Mouse (Mus musculus): ENCODE data around the gene Olfr1367. TPM values are rescaled to one million over a fixed set of nuclear protein-coding genes. Genes with fewer than 3 reads are reported as not detected.

Olfr1367 gene
- not detected in 2 replicates for polyA plus RNA-seq (2015; fragmentation: Nextera tagmentation; extraction: Ambion mirVana)

DNA sequence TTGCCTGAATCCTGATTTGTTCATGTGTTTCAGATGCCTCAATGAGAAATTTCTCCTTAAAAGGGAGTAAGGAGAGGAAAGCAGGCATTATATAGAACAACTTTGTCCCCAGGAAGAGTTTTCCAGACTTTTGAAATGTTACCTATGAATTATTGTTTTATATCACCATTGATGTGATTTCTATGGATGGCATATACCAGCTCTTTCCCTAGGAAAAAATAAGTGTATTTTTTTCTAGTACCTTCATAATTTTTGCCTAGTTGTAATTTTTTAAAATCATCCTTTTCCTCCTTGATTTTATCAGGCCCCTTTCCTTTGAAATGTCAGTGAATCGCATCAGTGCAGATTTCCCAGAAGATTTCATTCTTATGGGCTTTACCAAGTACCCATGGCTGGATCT lies at the start of gene Olfr1367:
Gene Olfr1367 (plus strand): TSS at position 301 of the 400 bp plus-strand sequence.
- no peak within 1 kb of the TSS for H3K27ac ChIP-seq (ENCODE audit: low read length)
- H3K4me2 ChIP-seq (replicated peaks; ENCODE audit: low read depth, low read length) = no peak within 1 kb of the TSS
- no peak for ATAC-seq
- no peaks in the 10 kb centered on the region for H3K36me3 ChIP-seq (ENCODE audit: insufficient read depth, low read length)
- no peaks in the 10 kb centered on the region; the same call in 1 of the 2 replicates for H3K27me3 ChIP-seq (replicated peaks; ENCODE audit: insufficient read depth, low read length)
- H3K4me3 ChIP-seq (ENCODE audit: low read depth, low read length) = no peak within 1 kb of the TSS
- H3K9ac ChIP-seq (replicated peaks; ENCODE audit: low read depth) = no peak within 1 kb of the TSS
- H3K4me1 ChIP-seq (ENCODE audit: insufficient read depth, low read depth, low read length) = no peaks in the 10 kb centered on the region
- DNase-seq (ENCODE audit: low spot score) = no peak
- TF ChIP-seq EP300 (IDR thresholded peaks at IDR 0.05) (no peak), CTCF (IDR thresholded peaks at IDR 0.05) (no peak)
- 95% methylated on average over 1 of the region's 1 CpGs for WGBS
- H3K9me3 ChIP-seq (ENCODE audit: low read length) = no peaks in the 10 kb centered on the region

DNA sequence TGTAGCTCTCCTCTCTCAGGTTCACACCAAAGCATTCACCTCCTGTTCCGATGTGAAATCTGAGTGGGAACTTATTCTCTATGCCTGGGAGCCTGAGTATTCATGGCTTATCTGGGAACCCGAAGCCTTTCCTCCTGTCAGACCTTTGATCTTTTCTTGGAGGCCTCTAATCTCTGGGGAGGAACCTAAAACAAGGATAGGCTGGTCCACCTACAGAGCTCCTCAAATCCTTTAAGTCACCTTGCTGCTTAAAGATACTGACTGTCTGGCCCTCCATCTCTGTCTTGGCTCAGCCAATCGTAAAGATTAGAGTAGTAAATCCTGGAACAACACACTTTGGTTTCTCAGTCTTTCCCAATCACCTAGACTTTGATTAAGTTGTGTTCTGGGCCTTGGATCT lies 48.2 kb upstream of the Olfr1367 start:
- ATAC-seq (no peak), DNase-seq (ENCODE audit: low spot score) (no peak)
- no peak overlapping the region for H3K27ac ChIP-seq (ENCODE audit: low read length)
- H3K27me3 ChIP-seq (replicated peaks; ENCODE audit: insufficient read depth, low read length) = no peaks in the 10 kb centered on the region
- H3K9me3 ChIP-seq (ENCODE audit: low read length) = no peaks in the 10 kb centered on the region
- no peak for TF ChIP-seq EP300 (IDR thresholded peaks at IDR 0.05)
- no peak for TF ChIP-seq CTCF (IDR thresholded peaks at IDR 0.05)
- no peaks in the 10 kb centered on the region for H3K36me3 ChIP-seq (ENCODE audit: insufficient read depth, low read length)
- WGBS = 33% methylated on average over 3 of the region's 3 CpGs
- no peak overlapping the region for H3K4me2 ChIP-seq (replicated peaks; ENCODE audit: low read depth, low read length)
- no peak overlapping the region for H3K9ac ChIP-seq (replicated peaks; ENCODE audit: low read depth)
- H3K4me3 ChIP-seq (ENCODE audit: low read depth, low read length) = no peak overlapping the region
- no peaks in the 10 kb centered on the region for H3K4me1 ChIP-seq (ENCODE audit: insufficient read depth, low read depth, low read length)

GRCm38 (mm10) chr13:21304483-21305066 lies 42.1 kb upstream of the Olfr1367 start:
- Histone ChIP-seq H3K4me3 (ENCODE audit: low read depth, low read length) (no peak overlapping the region), H3K9ac (replicated peaks; ENCODE audit: low read depth) (no peak overlapping the region), H3K36me3 (ENCODE audit: insufficient read depth, low read length) (no peaks in the 10 kb centered on the region), H3K27me3 (replicated peaks; ENCODE audit: insufficient read depth, low read length) (no peaks in the 10 kb centered on the region), H3K4me2 (replicated peaks; ENCODE audit: low read depth, low read length) (no peak overlapping the region), H3K9me3 (ENCODE audit: low read length) (no peaks in the 10 kb centered on the region), H3K27ac (ENCODE audit: low read length) (no peak overlapping the region), H3K4me1 (ENCODE audit: insufficient read depth, low read depth, low read length) (no peaks in the 10 kb centered on the region)
- no peak for ATAC-seq
- no peak for DNase-seq (ENCODE audit: low spot score)
- WGBS = 58% methylated on average over 3 of the region's 3 CpGs
- TF ChIP-seq CTCF (IDR thresholded peaks at IDR 0.05) = no peak

DNA sequence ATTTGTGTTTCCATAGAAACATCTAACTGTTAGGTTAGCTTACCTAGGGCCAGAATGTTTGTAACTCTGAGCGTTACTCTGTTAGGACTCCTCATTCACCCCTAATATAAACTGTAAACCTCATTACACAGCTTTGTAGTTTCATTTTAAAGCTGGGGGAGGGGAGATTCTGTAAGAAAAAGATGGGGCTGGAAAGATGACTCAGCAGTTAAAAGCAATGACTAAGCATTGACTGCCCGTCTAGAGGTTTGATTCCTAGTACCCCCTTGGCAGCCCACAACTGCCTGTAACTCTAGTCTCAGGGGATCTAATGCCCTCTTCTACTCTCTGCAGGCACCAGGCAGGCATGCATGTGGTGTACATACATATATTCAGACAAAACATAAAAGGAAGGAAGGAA lies 36.9 kb upstream of the Olfr1367 start:
- Histone ChIP-seq H3K9me3 (ENCODE audit: low read length) (no peaks in the 10 kb centered on the region), H3K4me1 (ENCODE audit: insufficient read depth, low read depth, low read length) (no peaks in the 10 kb centered on the region), H3K27me3 (replicated peaks; ENCODE audit: insufficient read depth, low read length) (no peaks in the 10 kb centered on the region), H3K36me3 (ENCODE audit: insufficient read depth, low read length) (no peaks in the 10 kb centered on the region), H3K4me2 (replicated peaks; ENCODE audit: low read depth, low read length) (no peak overlapping the region), H3K9ac (replicated peaks; ENCODE audit: low read depth) (no peak overlapping the region), H3K27ac (ENCODE audit: low read length) (no peak overlapping the region), H3K4me3 (ENCODE audit: low read depth, low read length) (no peak overlapping the region)
- ATAC-seq (no peak), DNase-seq (ENCODE audit: low spot score) (no peak)
- TF ChIP-seq EP300 (IDR thresholded peaks at IDR 0.05) = no peak
- WGBS = 57% methylated on average over 2 of the region's 2 CpGs

DNA sequence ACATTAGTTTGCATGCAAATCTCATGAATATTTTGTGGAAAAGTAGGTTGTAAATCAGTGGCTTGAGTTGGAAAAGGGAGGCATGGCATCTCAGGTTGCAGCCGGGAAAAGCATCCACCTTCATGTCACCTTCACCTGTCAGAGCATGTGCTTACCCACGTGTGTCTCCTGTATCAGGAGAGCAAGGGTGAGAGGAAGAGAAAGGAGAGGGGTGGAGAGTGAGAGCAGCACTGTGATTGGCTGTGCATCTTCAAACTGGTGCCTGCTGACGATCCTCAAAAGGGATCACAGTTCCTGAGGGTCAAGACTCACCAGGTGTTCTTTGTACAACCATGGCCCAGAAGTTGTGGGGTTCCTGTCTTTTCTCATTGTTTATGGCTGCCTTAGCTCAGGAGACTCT lies 34.8 kb upstream of the Olfr1367 start, which contains the start of gene Gpx6:
Gene Gpx6 (plus strand): TSS at position 200 of the 400 bp plus-strand sequence.
- no peak within 1 kb of the TSS for H3K9ac ChIP-seq (replicated peaks; ENCODE audit: low read depth)
- no peaks in the 10 kb centered on the region for H3K36me3 ChIP-seq (ENCODE audit: insufficient read depth, low read length)
- WGBS = 8% methylated on average over 3 of the region's 3 CpGs
- no peaks in the 10 kb centered on the region for H3K4me1 ChIP-seq (ENCODE audit: insufficient read depth, low read depth, low read length)
- DNase-seq (ENCODE audit: low spot score) = no peak
- no peak within 1 kb of the TSS for H3K4me3 ChIP-seq (ENCODE audit: low read depth, low read length)
- ATAC-seq = no peak
- no peak for TF ChIP-seq EP300 (IDR thresholded peaks at IDR 0.05)
- TF ChIP-seq CTCF (IDR thresholded peaks at IDR 0.05) = no peak
- H3K27ac ChIP-seq (ENCODE audit: low read length) = no peak within 1 kb of the TSS
- H3K4me2 ChIP-seq (replicated peaks; ENCODE audit: low read depth, low read length) = no peak within 1 kb of the TSS
- no peaks in the 10 kb centered on the region for H3K27me3 ChIP-seq (replicated peaks; ENCODE audit: insufficient read depth, low read length)
- H3K9me3 ChIP-seq (ENCODE audit: low read length) = no peaks in the 10 kb centered on the region

DNA sequence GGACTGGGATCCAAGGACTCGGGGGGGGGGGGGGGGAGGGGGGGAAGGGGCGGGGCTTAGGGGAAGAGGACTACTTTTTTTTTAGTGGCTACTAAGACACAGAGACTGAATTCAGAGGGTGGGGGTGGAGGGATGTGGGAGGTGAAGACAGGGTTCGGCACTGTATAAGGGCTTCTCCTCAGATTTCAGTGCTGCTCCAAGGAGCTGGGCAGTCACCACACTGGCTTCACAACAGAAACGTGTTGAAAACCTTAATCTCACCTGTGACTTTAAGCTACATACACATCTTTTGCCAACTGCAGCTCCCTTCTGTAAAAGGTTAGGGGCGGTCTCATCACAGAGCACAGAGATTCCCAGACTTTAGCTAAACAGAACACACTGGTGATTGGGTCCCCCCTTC lies 33.9 kb upstream of the Olfr1367 start:
- H3K9me3 ChIP-seq (ENCODE audit: low read length) = no peaks in the 10 kb centered on the region
- 40% methylated on average over 3 of the region's 5 CpGs for WGBS
- ATAC-seq (no peak), DNase-seq (ENCODE audit: low spot score) (no peak)
- H3K4me3 ChIP-seq (ENCODE audit: low read depth, low read length) = no peak overlapping the region
- H3K36me3 ChIP-seq (ENCODE audit: insufficient read depth, low read length) = no peaks in the 10 kb centered on the region
- no peaks in the 10 kb centered on the region for H3K4me1 ChIP-seq (ENCODE audit: insufficient read depth, low read depth, low read length)
- no peak overlapping the region for H3K27ac ChIP-seq (ENCODE audit: low read length)
- TF ChIP-seq EP300 (IDR thresholded peaks at IDR 0.05) = no peak
- TF ChIP-seq CTCF (IDR thresholded peaks at IDR 0.05) = no peak
- no peak overlapping the region for H3K4me2 ChIP-seq (replicated peaks; ENCODE audit: low read depth, low read length)
- no peak overlapping the region for H3K9ac ChIP-seq (replicated peaks; ENCODE audit: low read depth)
- H3K27me3 ChIP-seq (replicated peaks; ENCODE audit: insufficient read depth, low read length) = no peaks in the 10 kb centered on the region

DNA sequence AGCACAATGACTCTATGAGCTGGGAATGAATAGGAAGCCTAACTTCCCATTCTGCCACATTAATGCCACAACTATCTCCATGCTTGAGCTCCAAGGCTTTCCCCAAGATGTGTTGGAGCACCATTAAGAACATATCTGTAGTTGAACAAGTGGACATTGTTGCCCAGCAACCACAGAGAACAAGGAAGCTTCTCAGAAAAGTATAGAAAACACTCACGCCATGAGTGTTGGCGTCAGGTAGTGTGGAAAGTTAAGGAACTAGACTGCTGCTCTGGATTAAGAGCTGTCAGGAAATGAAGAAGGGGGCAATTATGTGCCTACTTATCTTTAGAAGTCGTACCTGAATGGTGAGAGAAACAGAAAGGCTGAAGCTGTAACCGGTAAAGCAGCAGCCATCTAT lies 32.8 kb upstream of the Olfr1367 start:
- TF ChIP-seq EP300 (IDR thresholded peaks at IDR 0.05) (no peak), CTCF (IDR thresholded peaks at IDR 0.05) (no peak)
- H3K9me3 ChIP-seq (ENCODE audit: low read length) = no peaks in the 10 kb centered on the region
- ATAC-seq (peak; percentile 73), DNase-seq (ENCODE audit: low spot score) (peak; percentile 66)
- no peaks in the 10 kb centered on the region for H3K27me3 ChIP-seq (replicated peaks; ENCODE audit: insufficient read depth, low read length)
- H3K9ac ChIP-seq (replicated peaks; ENCODE audit: low read depth) = no peak overlapping the region
- no peak overlapping the region for H3K4me3 ChIP-seq (ENCODE audit: low read depth, low read length)
- WGBS = 50% methylated on average over 4 of the region's 4 CpGs
- H3K4me2 ChIP-seq (replicated peaks; ENCODE audit: low read depth, low read length) = no peak overlapping the region
- H3K27ac ChIP-seq (ENCODE audit: low read length) = no peak overlapping the region
- no peaks in the 10 kb centered on the region for H3K36me3 ChIP-seq (ENCODE audit: insufficient read depth, low read length)
- H3K4me1 ChIP-seq (ENCODE audit: insufficient read depth, low read depth, low read length) = no peaks in the 10 kb centered on the region
